Mouse (Mus musculus): ENCODE data around the gene Tex13b.
"Not testable (repeated sequence)": the region's sequence is repeated elsewhere in the genome, so short reads cannot be mapped to it uniquely, and the experiment has no call there.

Tex13b gene

DNA sequence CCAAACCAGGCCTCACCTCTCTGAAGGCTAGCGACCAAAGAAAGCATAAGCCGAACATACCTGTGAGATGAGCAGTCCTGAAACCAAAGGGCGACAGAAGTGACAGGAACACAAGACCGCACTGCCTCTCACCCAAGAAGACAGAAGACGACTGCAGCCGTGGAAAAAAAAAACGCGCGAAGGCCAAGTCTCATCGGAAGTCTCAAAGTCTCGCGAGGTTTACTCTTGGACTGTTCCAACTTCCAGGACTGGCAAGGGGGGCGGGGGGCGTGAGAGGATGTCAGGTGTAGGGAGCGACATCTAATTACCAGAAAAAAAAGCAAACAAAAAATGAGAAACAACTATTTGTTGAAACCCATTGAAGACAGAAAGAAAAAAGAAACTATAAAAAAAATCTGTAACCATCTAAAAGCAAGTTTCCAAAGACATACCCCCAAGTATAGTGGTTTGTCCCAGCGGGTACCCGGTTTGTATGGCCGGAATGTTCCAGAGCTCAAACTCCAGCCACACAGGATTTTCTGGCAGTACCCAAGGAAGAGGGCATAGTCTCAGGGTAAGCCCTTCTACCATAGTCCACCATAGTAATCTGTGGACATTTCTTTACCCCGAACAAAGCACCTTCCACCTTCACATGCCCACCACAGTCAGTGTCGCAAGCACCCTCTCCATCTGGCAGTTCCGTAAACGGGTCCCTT lies at the start of gene Tex13b:
Tex13b (minus strand) TSS at position 122 of the 695 bp plus-strand sequence.
- no peak for DNase-seq

DNA sequence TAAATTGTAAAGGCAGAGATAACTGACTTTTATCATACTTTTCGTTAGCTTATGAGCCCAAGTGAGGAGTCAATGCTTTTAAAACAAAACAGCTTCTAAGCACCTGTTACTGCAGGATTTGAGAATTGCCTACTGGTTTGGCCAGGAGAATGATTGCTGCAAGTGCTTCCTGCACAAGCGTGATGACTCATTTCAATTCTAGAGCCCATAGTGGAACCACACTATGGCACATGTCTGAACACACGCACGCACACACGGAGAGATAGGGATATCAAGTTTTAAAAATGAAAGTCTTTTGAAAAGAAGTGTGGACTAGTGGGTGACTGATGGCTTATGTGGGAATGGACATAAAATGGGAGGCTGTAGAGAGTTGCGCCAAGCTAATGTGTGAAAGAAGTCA lies 49.5 kb upstream of the Tex13b start:
- DNase-seq: no peak

GRCm38 (mm10) chrX:140857445-140857844 lies 44.2 kb upstream of the Tex13b start:
- no peak for DNase-seq

DNA sequence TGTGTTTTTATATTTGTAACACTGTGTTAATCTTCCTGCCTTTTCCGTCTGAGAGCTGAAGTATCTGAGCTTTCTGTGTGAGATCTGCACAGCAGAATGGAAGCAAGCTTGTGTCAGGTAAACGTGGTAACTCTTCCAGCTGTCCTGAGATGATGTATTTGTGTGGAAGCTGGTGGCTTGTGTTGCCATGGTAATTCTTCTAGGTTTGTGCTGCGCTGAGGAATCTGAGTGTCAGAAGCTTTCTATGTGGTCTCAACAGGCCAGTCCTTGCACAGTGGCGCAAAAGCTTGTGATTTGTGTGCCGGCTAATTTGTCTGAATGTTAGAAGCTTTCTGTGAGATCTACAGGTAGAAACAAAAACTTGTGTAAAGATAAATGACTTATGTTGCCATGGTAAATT lies 43.8 kb upstream of the Tex13b start:
- DNase-seq: not testable (repeated sequence)

DNA sequence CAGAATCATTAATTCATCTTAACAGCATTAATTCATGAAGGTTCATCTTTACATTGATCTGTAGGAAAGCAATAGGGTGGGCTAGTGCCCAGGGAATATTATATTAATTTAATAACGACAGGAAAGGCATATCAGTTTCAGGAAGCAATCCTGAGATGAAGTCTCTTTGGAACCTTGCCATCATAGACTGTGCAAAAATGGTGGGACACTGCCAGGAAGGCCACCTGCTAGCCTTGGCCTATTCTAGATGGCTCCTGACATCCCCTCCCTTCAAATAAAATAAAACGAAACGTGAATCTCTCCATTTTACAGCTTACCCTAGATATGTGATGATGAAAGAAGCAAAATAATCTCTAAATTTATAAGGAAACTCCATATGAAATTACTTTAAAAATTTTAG lies 41.3 kb upstream of the Tex13b start:
- DNase-seq: no peak

- not testable (repeated sequence) for DNase-seq
Measured at GRCm38 (mm10) chrX:140845401-140845800, 32.2 kb upstream of the Tex13b start.

- no peak for DNase-seq
Measured at GRCm38 (mm10) chrX:140839887-140840286, 26.7 kb upstream of the Tex13b start.

DNA sequence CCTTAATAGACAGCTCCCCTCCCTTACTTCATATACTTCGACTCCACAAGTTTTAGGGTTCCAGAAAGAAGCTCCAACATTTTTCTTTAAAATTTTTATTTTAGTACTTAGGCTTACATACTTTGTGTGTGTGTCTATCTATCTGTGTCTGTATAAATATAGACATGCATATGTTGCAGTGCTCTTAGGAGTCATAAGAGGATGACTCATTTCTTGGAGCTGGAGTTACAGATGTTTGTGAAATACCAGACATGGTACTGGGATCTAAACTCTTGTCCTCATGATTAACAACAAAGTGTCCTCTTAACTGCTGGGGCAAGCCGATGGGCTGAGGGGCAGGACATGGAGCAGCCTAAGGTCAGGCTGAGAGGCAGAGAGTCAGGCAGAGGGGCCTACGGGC lies 24.8 kb upstream of the Tex13b start:
- no peak for DNase-seq

GRCm38 (mm10) chrX:140831706-140832105 lies 18.5 kb upstream of the Tex13b start:
- no peak for DNase-seq

DNA sequence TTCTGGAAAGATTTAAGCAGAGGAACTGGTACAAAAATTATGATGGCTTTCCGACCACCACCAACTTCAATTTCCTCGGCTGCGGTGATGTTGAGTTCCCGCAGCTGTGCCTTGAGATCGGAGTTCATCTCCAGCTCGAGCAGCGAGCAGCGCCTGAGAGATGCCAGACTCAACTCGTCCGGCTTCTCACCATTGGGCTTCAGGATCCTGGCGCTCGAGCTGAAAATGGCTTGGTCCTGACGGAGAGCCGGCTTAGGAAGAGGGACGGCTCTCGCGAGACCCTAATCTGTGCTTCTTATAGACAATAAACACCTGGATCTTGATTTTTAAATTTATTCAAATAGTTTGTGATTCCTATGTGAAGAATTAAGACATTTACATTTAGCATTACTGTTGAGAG lies 9.1 kb upstream of the Tex13b start:
- no peak for DNase-seq

- DNase-seq: no peak
Measured at GRCm38 (mm10) chrX:140805340-140805739, 7.9 kb downstream of the Tex13b start.

DNA sequence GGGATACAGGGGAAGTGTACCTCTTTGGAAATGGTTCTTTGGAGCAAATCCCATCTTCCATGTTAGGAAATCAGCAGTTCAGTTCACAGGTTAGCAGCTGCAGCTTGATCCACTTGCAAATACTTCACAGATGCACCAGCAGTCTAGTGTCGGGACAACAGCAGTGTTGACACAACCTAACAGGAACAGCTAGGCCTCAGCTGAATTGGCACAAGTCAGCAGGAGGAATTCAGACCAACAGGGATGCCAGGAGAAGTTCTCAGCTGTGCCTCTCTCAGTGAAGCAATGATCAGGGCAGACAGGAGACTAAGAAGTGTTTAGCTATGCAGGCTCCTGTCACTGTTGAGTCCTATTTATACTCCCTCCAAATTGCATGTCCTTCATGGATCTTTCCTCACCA lies 43.4 kb downstream of the Tex13b start:
- no peak for DNase-seq
